In the genomic region with DNA sequence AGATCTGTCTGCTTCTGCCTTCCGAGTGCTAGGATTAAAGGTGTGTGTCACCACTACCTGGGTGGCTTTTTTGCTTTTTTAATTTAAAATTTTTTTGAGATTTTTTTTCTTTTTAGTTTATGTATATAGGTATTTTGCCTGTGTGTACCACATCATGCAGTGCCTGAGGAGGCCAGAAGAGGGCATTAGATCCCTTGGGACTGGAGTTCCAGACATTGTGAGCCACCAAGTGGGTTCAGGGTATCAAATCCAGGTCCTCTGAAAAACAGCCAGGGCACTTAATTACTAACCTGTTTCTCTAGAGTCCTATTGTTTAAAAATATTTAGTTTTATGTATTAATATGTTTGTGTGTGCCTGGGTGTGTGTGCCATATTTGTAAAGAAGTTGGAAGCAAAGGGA, we compare ENCODE assay signal across 9 mouse cellular contexts. TPM values are rescaled to one million over a fixed set of nuclear protein-coding genes. Genes with fewer than 3 reads are reported as not detected.
DNase-seq lines count a peak whose midpoint lies in the region; ATAC-seq and TF ChIP-seq lines count a peak whose summit lies in the region.
"Had no signal": no experiment of that assay in that cellular context is flagged by ENCODE, and none has a peak within 500 bp of the region (broad histone marks: within the 10 kb centered on the region; RNA-seq: fewer than 3 reads in every experiment).

No protein-coding gene starts in this region.

- no peak overlapping the region for H3K4me2 ChIP-seq in liver, embryonic 11.5 days

- no peaks in the 10 kb centered on the region for H3K36me3 ChIP-seq in liver, adult 2 months (ENCODE audit: control insufficient read depth, insufficient read depth, low read length)
- no peaks in the 10 kb centered on the region for H3K36me3 ChIP-seq in liver, embryonic 11.5 days (ENCODE audit: control insufficient read depth, insufficient read depth, low read length)

- DNase-seq in CD4-positive, CD25-positive, alpha-beta regulatory T cell, adult 2 months (ENCODE audit: low read depth, low spot score) = peak; percentile 53
- DNase-seq in liver, adult 2 months (ENCODE audit: extremely low read depth, low read depth, low spot score) = peak; percentile 33
- no peak for DNase-seq in liver, embryonic 11.5 days (ENCODE audit: low spot score)
- DNase-seq in brain, embryonic 14.5 days (ENCODE audit: low read depth) = peak; percentile 50
- DNase-seq in retina, postnatal 1 day = peak; percentile 46
- no peak for DNase-seq in urinary bladder, postnatal 36 days (ENCODE audit: low spot score in 2 of 2)
- no peak for DNase-seq in urinary bladder, postnatal 14 days (ENCODE audit: low spot score)

- WGBS in liver, adult 2 months = 85% methylated on average over 1 of the region's 1 CpGs
- WGBS in liver, embryonic 11.5 days = 55% methylated on average over 1 of the region's 1 CpGs

- H3K9ac ChIP-seq in liver, adult 2 months (ENCODE audit: low read depth, low read length) = no peak overlapping the region
- no peak overlapping the region for H3K9ac ChIP-seq in liver, embryonic 11.5 days (ENCODE audit: low read depth, low read length)

- peaks cover 8% of the 10 kb centered on the region; the same call in 1 of the 2 replicates for H3K4me1 ChIP-seq in liver, adult 2 months (ENCODE audit: control insufficient read depth, insufficient read depth, low read length)
- H3K4me1 ChIP-seq in liver, embryonic 11.5 days (replicated peaks; ENCODE audit: control insufficient read depth, insufficient read depth, low read length) = no peaks in the 10 kb centered on the region

- H3K27me3 ChIP-seq in liver, adult 2 months (ENCODE audit: control insufficient read depth, insufficient read depth, low read length) = no peaks in the 10 kb centered on the region
- peaks cover 5% of the 10 kb centered on the region for H3K27me3 ChIP-seq in liver, embryonic 11.5 days (replicated peaks; ENCODE audit: control insufficient read depth, insufficient read depth, low read length)

- no peaks in the 10 kb centered on the region for H3K9me3 ChIP-seq in liver, embryonic 11.5 days (ENCODE audit: control insufficient read depth, low read length)

- no peaks in the 10 kb centered on the region; the same call in 1 of the 2 replicates for H3K79me2 ChIP-seq in liver, adult 2 months (ENCODE audit: control insufficient read depth, insufficient read depth, low read length)

- peak; percentile 60; the same call in 1 of the 2 replicates for TF ChIP-seq CTCF in liver, adult 2 months (IDR thresholded peaks at IDR 0.05; ENCODE audit: low read depth, low read length)
- peak; percentile 57; the same call in 1 of the 2 replicates for TF ChIP-seq CTCF in brain, embryonic 14.5 days (IDR thresholded peaks at IDR 0.05; ENCODE audit: borderline replicate concordance, extremely low read depth, insufficient read depth, insufficient read length)

- ATAC-seq in CD4-positive, CD25-positive, alpha-beta regulatory T cell, adult 4 months = no peak
- ATAC-seq in liver, embryonic 11.5 days (replicated peaks; ENCODE audit: low FRiP score) = no peak

- no peak for TF ChIP-seq POLR2A in liver, adult 2 months (IDR thresholded peaks at IDR 0.05; ENCODE audit: extremely low read depth, insufficient read depth, low read length)
- no peak for TF ChIP-seq POLR2A in brain, embryonic 14.5 days (IDR thresholded peaks at IDR 0.05; ENCODE audit: borderline replicate concordance, extremely low read depth, insufficient read depth, insufficient read length, poor library complexity, severe bottlenecking)

- H3K27ac ChIP-seq in liver, adult 2 months (replicated peaks; ENCODE audit: insufficient read depth, low read depth, low read length) = no peak overlapping the region
- no peak overlapping the region for H3K27ac ChIP-seq in liver, embryonic 11.5 days (ENCODE audit: low read depth, low read length)

- H3K4me3 ChIP-seq in liver, adult 2 months (ENCODE audit: insufficient read depth, low read depth, low read length) = no peak overlapping the region
- H3K4me3 ChIP-seq in liver, embryonic 11.5 days (ENCODE audit: low read depth, low read length) = no peak overlapping the region

RNA-seq across cellular contexts. Expression of a gene that starts 4.9 kb away (rescaled TPM):
- polyA plus RNA-seq in CD4-positive, CD25-positive, alpha-beta regulatory T cell, adult 4 months (2017; shearing (Covaris generic)) = not detected
- total RNA-seq in liver, adult 2 months (2014; rRNA removed) = not detected in 2 replicates
- not detected in 2 replicates for polyA plus RNA-seq in liver, adult 2 months (2012; rRNA removed)
- 0.38 TPM in 1 of 2 replicates, not detected in the other for polyA plus RNA-seq in liver, embryonic 11.5 days (2014; fragmentation: Nextera tagmentation; extraction: Ambion mirVana)
- polyA plus RNA-seq in brain, embryonic 14.5 days (2012; rRNA removed) = not detected in 2 replicates
- total RNA-seq: monocyte, adult 5-6 weeks had no signal

RNA-seq across cellular contexts. Expression of a gene that starts 19.1 kb away (rescaled TPM):
- 10 to 100 TPM; 14.2 to 24.4 TPM for polyA plus RNA-seq in CD4-positive, CD25-positive, alpha-beta regulatory T cell, adult 4 months (2017; shearing (Covaris generic))
- 8.3 and 8.7 TPM in 2 replicates for total RNA-seq in liver, adult 2 months (2014; rRNA removed)
- polyA plus RNA-seq in liver, adult 2 months (2012; rRNA removed) = 9.8 and 11.3 TPM in 2 replicates
- polyA plus RNA-seq in liver, embryonic 11.5 days (2014; fragmentation: Nextera tagmentation; extraction: Ambion mirVana) = 2.3 and 2.5 TPM in 2 replicates
- polyA plus RNA-seq in brain, embryonic 14.5 days (2012; rRNA removed) = 12.0 and 13.0 TPM in 2 replicates

RNA-seq across cellular contexts. Expression of a gene that starts 48.1 kb away (rescaled TPM):
- polyA plus RNA-seq in CD4-positive, CD25-positive, alpha-beta regulatory T cell, adult 4 months (2017; shearing (Covaris generic)) = not detected
- total RNA-seq in liver, adult 2 months (2014; rRNA removed) = not detected in 2 replicates
- polyA plus RNA-seq in liver, adult 2 months (2012; rRNA removed) = not detected in 2 replicates
- polyA plus RNA-seq in liver, embryonic 11.5 days (2014; fragmentation: Nextera tagmentation; extraction: Ambion mirVana) = not detected in 2 replicates
- 1.2 TPM in 1 of 2 replicates, not detected in the other for polyA plus RNA-seq in brain, embryonic 14.5 days (2012; rRNA removed)
- total RNA-seq: monocyte, adult 5-6 weeks had no signal

RNA-seq across cellular contexts. Expression of a gene that starts 59.8 kb away (rescaled TPM):
- polyA plus RNA-seq in CD4-positive, CD25-positive, alpha-beta regulatory T cell, adult 4 months (2017; shearing (Covaris generic)) = 1 to 10 TPM in 1 of 2 experiments, not detected in 1; 1.2 TPM
- total RNA-seq in liver, adult 2 months (2014; rRNA removed) = 45.5 and 59.6 TPM in 2 replicates
- 84.8 and 87.9 TPM in 2 replicates for polyA plus RNA-seq in liver, adult 2 months (2012; rRNA removed)
- 2.3 and 3.6 TPM in 2 replicates for polyA plus RNA-seq in liver, embryonic 11.5 days (2014; fragmentation: Nextera tagmentation; extraction: Ambion mirVana)
- 0.87 and 1.1 TPM in 2 replicates for polyA plus RNA-seq in brain, embryonic 14.5 days (2012; rRNA removed)

Comparison
In these comparisons a context has a peak if more than half of its experiments do, and no peak if none do; other contexts are left out.
1. DNase-seq: peak in CD4-positive, CD25-positive, alpha-beta regulatory T cell, adult 2 months (single experiment), liver, adult 2 months (single experiment), brain, embryonic 14.5 days (single experiment) and retina, postnatal 1 day (single experiment); none in liver, embryonic 11.5 days (single experiment), urinary bladder, postnatal 36 days (0 of 2) and urinary bladder, postnatal 14 days (single experiment).